Mouse (Mus musculus) spleen, postnatal 10 days (tissue): ENCODE data around the gene Cops6.

Source experiments
- DNase-seq, 2 experiments: peaks; one replicate each; pipeline ENCODE4 v3.0.0; 2021 to 2022; ENCODE audit warnings: low spot score in 2 of 2

Gene Cops6

DNA sequence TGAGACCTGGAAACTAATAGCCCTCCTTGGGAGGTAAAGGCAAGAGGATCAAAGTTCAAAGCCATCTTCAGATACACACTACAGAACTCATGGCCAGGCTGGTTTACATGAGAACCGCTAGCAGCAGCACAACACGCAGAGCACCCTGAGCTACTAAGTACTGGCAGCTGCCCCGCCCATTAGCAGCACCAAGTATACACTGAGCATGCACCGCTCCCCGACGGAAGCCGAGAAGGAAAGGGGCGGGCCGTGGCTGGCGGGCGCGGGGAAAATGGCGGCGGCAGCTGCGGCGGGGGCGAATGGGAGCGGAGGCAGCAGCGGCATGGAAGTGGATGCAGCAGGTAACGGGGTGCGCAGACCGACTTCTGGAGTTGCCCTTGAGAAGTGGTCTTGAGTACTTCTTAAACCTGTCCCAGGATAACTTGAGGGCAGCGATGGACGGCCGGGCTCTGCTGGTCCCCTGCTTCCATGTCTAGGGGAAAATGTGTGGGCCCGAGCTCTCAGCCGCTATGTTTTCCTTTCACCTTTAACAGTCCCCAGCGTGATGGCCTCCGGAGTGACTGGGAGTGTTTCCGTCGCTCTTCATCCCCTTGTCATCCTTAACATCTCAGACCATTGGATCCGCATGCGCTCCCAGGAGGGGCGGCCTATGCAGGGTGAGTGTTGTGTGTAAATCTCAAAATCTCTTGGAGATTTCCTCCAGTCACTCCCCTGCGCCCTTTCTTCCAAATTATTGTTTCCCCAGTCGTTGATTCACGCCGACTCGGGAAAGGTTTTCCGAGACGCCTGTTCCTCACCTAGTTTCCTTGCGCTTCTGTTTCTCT, at the start of gene Cops6:
Cops6 (plus strand) TSS at position 230 of the 824 bp plus-strand sequence.
- DNase-seq, result peak; percentile 88 to 96

DNA sequence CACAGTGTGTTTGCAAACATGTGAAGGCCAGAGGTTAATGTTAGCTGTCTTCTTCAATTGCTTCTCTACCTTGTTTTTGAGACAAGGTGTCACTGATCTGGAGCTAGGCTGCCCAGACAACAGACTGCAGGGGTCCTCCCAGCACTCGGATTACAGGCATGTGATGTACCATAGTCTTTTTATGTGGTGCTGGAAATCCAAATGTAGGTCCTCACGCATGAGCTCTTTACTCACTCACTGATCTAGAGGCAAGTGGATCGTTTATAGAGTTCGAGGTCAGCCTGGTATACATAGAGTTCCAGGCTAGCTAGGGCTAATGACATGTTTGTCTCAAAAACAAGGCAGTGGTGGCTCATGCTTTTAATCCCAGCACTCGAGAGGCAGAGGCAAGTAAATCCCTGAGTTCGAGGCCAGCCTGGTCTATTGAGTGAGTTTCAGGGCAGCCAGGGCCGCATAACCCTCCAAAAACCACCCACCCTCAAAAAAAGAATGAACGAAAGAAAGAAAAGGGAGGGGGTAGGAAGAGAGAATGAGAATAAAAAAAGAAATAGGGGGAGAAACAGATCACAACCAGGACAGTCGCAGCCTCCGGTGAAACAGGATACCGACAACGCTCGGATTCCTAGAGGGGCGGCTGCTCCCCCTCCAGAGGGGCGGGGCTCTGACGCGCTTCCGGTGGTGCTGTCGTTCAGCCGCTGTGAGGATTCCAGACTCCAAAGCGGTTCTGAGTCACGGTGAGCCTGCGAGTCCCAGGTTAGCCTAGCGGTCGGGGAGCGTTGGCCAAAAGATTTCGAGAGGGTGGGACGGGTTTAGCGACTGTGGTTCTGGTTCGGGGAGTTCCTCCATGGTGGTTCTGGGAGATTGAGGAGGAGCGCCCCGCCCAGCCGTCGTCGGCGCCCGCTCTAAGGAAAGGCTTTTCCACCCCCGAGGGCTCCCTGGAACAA, 44.3 kb upstream of the Cops6 start, which contains the start of gene Zscan21:
Zscan21 (plus strand) TSS at position 649 of the 944 bp plus-strand sequence.
- peak; percentile 85 to 91 for DNase-seq

DNA sequence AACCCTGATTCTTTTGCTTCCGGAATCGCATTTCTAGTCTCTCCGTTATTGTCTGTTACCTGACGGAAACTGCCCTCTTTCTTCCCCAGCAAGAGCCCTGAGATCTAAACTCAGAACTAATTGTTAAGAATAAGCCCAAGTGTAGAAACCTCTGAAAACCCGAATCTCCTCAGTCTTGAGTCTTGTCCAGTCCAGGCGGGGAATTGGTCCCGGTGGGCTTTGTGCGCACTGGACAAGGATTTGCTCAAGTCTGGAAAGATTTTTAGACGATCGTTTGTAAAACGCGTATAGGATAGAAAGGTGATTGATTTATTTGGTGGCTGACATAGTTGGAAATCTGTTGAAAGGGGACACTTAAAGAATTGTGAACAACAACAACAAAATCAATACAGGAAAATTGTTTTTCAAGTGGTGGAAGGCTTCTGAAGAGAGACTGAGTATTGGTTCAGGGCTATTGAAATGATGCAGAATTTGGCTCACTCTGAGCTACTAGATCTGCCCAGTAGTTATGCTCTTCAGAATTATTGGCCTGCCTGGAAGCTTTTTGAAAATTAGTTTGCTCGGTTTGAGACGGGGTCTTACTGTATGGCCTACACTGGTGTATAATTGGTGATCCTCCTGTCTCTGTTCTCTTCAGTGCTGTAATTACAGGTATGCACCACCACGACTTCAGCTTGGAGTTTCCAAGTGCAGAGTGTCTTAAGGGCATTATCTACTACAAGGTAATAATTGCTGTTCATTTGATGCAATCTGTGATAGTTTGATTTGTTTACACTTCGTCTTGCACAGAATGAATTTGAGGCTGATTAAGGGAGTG, 43.5 kb upstream of the Cops6 start:
- DNase-seq, result no peak

DNA sequence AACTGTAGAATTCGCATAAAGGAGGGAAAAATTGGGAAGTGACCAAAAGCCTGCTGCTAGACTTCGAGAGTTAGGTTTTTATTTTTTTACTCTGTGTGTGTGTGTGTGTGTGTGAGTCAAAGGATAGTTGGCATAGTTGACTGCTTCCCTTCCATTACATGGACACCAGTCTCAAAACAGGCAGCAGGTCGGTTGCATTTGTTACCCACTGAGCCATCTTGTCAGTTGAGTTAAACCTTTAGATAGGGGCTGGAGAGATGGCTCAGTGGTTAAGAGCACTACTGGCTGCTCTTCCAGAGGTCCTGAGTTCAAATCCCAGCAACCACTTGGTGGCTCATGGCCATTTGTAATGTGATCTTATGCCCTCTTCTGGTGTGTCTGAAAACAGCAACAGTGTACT, 42.8 kb upstream of the Cops6 start:
- no peak for DNase-seq

DNA sequence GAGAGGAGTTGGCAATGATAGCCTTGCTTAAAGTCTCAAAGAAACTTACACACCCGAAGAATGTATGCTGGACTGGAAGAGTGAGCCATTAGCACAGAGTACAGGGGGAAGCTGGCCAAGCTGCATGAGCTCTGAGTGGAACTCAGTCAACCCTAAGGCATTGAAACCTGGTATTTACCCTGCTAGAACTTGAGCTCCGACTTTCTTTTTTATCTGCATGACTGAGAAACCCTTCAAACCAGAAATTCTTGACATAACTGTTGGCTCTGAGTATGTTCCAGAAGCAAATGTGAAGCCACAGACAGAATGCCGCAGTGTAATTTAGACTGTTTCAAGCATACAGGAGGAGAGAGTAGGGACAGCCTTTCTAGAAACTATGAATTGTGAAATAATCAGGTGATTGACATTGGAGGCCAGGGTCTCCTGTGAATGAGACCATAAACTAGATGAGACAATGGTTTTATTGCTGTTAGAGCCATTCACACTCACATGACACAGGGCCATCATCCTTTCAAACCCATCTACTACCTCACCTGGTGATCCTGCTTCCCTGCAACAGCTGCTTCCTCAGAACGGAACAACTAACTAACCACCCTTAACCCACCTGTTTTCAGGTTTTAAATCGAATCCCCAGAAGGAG, 28.3 kb upstream of the Cops6 start:
- no peak for DNase-seq

DNA sequence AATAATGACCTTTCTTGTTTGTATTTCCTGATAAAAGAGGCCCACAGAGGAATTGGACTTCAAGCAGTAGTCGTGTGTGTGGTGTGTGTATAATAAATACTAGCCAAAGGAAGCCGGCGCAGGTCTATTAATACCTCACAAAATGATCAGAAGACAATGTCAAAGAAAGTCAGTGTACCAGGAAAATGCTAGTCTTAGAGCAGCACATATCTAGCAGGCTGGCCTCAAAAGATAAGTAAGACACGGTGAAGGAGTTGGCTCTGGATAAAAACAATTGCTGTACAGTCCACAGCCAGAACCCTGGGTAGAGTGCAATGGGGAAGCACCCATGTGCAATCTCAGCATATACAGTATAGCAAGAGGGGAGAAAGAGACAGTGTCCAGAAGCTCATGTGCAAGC, 23.6 kb upstream of the Cops6 start:
- no peak for DNase-seq

DNA sequence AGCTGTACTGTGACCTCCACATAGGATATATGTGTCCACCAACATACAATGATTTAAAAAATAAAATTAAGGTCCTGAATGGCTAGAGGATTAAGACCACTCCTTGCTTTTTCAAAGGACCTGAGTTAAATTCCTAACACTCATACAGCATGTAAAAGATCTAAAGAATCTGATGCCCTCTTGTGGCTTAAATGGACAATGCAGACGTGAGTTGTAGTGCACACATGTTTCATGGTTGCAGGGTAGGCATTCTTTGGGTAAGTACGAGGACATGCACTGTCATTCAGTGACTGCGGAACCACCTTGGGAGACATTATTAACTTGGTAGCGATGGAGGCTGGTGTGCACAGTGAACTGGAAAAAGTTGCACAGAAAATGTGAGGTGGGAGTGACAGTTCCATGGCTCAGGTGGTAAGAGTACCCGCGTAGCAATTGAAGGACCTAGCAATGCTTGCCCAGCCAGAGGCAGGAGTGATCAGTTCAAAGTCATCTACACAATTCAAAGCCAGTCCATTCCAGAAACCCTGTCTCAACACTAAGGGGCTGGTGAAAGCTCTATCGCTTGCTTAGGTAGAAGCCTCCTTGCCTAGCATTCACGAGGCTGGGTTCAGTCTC, 22.8 kb upstream of the Cops6 start:
- peak in 1 of 2 experiments; percentile 51 for DNase-seq

DNA sequence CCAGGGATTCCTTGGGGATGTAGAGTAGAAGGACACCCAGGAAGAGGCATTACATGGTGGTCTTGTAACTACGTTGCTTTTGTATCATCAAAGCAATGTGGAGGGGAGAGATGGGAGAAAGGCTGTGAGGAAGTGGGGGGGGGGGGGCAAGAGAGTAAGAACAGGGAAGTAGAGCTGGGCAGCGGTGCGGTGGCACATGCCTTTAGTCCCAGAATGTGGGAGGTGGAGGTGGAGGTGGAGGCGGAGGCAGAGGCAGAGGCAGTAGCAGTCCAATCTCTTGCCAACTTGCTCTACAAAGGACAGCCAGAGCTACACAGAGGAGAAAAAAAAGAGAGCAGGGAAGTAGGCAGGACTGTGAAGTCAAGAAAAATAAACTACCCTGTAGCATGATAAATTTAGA, 22.3 kb upstream of the Cops6 start:
- DNase-seq, result no peak

DNA sequence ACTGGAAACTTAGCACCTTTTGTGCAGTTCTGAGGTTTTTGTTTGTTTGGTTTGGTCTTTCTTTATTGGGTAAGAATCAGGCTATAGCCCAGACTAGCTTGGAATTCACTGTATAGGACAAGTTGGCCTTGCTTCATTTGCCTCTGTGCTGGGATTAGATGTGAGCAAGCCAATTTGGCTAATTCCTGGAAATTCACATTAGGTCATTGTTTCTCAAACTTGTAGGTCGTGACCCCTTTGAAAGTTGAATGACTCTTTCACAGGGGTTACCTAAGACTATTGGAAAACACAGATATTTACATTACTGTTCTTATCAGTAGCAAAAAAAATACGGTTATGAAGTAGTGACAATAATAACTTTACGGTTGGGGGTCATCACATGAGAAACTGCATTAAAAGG, 6.5 kb upstream of the Cops6 start:
- no peak for DNase-seq

DNA sequence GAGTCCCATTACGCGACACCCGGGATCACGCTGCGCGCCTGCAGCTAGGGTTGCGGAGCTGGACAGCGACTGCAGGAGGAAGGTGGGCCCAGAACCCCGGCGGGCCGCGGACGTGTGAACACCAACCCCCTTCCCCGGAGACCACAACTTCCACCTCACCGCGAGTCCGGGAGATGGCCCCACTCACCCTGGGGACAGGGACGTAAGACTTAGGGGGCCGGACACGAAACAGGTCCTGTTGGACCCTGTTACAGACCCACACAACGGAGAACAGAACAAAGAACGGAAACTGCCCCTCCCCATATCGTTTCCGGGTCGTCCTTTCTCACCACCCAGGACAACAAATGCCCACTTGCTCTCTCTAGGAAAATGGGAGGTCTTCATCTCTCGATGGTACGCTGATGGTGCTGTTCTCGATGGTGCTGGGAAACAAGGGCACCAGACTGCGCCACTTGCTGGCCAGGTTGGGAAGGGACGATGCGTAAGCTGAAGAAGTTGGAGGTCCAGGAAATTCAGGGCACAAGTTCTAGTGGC, 5.4 kb upstream of the Cops6 start, which contains the start of gene Zfp113:
Zfp113 (minus strand) TSS at position 302 of the 534 bp plus-strand sequence.
- peak; percentile 74 to 90 for DNase-seq

DNA sequence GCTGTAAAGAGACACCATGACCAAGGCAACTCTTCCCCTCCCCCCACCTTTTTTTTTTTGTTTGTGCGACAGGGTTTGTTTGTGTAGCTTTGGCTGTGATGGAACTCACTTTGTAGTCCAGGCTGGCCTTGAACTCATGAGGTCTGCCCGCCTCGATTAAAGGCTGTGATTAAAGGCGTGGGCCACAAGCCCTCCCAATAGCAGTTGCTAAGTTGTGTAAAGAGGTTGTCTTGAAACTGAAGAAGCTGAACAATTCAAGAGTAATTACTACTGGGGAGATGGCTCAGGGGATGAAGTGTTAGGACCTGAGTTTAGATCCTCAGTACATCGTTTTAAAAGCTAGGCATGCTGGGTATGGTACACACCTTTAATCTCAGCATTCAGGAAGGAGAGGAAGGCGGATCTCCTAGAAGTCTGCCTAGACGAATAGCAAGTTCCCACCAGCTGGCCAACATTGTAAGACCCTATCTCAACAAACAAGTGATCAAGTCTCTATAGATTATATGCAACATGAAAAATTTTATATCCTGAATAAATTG, 578 bp upstream of the Cops6 start:
- DNase-seq, result no peak

DNA sequence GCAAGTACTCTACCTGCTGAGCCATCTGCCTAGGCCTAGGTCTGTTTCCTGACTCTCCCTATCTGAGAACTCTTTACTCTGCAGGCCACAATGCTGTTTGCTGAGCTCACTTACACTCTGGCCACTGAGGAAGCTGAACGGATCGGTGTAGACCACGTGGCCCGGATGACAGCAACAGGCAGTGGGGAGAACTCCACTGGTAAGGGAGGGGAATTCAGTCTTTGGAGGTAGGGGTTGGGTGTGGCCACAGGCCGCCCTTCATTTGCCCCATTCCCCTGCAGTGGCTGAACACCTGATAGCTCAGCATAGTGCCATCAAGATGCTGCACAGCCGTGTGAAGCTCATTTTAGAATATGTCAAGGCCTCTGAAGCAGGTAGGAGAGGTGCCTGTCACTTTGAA, 2.2 kb downstream of the Cops6 start:
- DNase-seq, result no peak

DNA sequence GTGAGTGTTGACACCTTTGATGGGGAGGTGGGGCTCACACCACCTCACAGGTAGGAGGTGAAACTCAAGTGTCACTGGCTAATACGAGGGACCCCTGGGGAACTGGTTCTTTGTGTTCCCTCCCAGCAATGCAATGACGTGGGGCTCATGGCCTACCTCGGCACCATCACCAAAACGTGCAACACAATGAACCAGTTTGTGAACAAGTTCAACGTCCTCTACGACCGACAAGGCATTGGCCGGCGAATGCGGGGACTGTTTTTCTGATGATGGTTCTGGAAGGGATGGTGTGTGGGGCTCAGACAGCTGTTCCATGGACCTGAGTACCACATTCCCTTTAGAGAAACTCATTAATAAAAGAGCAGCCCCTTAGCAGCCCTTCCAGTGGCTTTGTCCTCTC, 2.7 kb downstream of the Cops6 start:
- DNase-seq, result no peak

DNA sequence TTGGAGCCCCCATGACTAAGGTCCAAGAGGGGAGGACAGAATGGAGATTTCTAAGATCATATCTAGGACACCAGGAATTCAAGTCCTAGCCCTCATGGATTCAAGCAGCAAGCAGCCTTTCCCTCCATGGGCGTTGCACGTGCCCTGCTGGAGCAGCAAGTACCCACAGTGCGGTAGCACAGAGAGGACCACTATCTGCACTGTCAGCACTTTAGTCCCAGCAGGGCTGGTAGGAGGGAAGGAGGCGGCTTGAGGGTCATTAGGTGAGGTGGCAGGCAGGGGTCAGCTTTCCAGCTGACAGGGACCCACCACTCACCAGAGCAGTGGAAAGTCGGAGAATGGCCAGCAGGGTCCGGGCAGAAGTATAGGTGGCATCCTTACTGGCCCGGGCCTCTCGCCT, 4.7 kb downstream of the Cops6 start:
- DNase-seq, result no peak

DNA sequence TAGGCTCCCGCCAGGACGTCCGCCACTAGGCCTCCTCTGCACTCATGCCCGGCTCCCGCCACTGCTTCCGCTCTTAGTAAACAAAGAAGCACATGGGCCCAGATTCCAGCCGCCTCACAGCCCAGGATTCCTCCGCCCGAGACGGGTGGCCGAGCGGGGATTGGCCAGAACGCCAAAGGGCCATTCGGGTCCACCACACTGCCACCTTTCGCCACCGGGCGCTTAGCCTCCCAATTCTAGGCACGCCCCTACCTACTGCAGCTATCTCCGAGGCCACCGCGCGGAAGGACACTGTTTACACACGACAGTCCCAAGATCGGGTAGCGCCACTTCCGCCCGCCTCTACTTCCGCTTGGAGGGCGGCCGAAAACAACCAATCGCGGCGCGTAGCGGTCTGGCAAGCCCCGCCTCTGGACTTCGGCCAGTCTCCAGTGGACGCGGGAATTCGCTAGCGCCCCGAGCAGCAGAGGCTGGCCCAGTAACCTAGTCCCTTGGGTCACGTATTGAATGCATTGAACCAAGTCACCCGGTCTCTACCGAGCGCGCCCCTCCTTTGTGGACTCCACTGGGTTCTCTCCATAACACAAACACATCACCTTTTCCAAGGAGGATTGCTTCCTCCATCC, 10.2 kb downstream of the Cops6 start:
- DNase-seq, result peak; percentile 92 to 96

DNA sequence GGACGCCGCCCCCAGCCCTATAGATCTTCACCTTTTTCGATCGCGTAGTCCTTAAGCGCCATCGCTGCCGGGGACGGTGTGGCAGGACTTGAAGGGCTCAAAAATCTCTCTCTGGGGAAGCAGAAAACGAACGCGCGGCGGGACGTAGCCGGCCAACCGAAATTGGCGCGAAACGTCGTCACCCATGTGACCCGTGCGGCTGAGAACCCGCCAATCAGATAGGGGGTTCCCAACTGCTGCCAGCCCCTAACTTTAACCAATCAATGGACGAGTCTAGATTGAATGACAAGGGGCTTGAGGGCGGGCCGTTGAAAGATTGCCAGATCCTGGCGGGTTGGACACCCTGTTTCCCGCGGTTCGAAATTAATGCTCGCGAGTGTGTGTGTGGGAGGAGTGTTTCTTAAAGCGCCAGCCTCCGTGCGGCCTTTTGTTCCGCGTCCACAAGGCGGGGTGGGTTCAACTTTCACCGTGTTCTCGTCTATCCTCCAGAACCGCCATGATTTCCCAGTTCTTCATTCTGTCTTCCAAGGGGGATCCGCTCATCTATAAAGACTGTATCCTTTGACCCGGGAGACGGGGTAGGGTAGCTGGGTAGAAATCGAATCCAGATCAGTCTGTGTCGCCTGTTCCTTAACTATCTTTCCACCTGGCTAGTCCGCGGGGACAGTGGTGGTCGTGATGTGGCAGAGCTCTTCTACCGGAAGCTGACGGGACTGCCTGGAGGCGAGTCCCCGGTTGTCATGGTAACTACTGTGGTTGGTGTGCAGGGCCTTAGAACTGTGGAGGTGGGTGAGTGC, 11.0 kb downstream of the Cops6 start, which contains the start of the genes Ap4m1 and Mcm7:
Ap4m1 (plus strand) TSS at position 308 of the 797 bp plus-strand sequence.
Mcm7 (minus strand) TSS at position 728 of the 797 bp plus-strand sequence.
- peak; percentile 92 to 96 for DNase-seq

DNA sequence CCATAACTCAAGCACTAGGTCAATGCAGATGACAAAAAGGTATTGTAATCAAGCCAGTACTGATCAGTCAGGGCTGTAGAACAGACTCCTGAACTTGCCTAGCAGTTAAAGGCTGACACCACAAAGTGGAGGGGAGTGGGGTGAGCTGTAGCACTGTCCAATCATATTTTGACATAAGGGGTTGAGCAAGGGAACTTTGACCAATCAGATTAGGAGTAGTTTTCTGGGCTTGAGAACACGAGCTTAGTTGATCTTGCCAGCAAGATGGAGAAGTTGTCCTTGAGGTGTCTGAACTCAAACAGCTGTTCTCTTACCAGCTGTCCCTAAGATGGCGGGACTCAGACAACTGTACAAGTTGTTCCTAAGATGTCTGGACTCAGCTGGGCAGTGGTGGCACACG, 12.3 kb downstream of the Cops6 start:
- DNase-seq, result no peak

DNA sequence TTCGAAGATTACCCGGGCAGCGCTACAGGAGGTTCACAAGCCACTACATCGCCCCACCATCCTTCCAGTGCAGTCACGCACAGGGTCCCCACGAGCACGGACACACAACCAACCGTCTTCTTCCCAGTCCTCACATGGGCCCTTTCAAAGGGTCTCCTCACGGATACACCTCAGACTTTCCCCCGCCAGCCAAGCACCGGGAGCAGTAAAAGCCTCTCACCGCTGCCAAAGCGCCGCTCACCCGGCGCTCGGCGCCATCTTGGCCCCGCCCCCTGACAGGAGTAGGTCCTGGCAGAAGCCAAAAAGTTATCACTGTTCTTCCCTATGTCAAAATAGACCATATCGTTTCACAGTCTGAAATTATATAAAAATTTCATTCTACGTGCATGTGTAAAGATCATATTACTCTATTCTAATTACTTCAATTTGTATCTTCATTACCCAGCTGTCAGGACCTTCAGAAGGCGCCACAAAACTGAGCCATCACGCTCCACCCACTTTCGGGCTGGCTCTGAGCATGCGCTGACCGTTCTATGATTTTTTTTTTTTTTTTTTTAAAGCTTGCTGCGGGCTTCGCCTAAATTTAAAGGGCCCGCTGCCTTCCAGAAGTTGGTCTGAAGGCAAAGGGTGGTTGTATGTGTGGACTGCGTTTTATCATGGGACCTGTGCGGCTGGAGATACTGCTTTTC, 26.2 kb downstream of the Cops6 start, which contains the start of the genes Taf6 and Cnpy4:
Taf6 (minus strand) TSS at position 502 of the 689 bp plus-strand sequence.
Cnpy4 (plus strand) TSS at position 536 of the 689 bp plus-strand sequence.
- peak; percentile 84 to 91 for DNase-seq
